Mouse (Mus musculus) ES-Bruce4 (cell line): ENCODE results near the gene Slc2a3. TPM values are rescaled to one million over a fixed set of nuclear protein-coding genes. Genes with fewer than 3 reads are reported as not detected.

Source experiments
- H3K27ac ChIP-seq: 2 replicates; pipeline ENCODE4 v1.5.1; 2012; ENCODE audit warnings: low read length, inconsistent platforms; ENCODE audit not compliant: insufficient read depth
- H3K27me3 ChIP-seq: 2 replicates; pipeline ENCODE4 v1.6.1; 2012; ENCODE audit warnings: mild to moderate bottlenecking, low read length, inconsistent platforms; ENCODE audit not compliant: control insufficient read depth, poor library complexity, insufficient read depth, severe bottlenecking
- H3K36me3 ChIP-seq: 2 replicates; pipeline ENCODE4 v1.6.1; 2012; ENCODE audit warnings: inconsistent platforms, mild to moderate bottlenecking, low read length, moderate library complexity; ENCODE audit not compliant: control insufficient read depth, poor library complexity, insufficient read depth, severe bottlenecking
- H3K4me1 ChIP-seq: one replicate; pipeline ENCODE4 v1.8.1; 2011; ENCODE audit warnings: low read length; ENCODE audit not compliant: control insufficient read depth, insufficient read depth
- H3K4me3 ChIP-seq: 2 replicates; pipeline ENCODE4 v1.5.1; 2011; ENCODE audit warnings: low read depth, mild to moderate bottlenecking, low read length
- H3K9ac ChIP-seq: 2 replicates; pipeline ENCODE4 v1.6.1; 2012; ENCODE audit warnings: low read depth, mild to moderate bottlenecking, inconsistent platforms; ENCODE audit not compliant: poor library complexity, severe bottlenecking
- H3K9me3 ChIP-seq: replicated peaks from 2 replicates; pipeline ENCODE4 v1.6.1; 2012; ENCODE audit warnings: mild to moderate bottlenecking, low read length, inconsistent platforms; ENCODE audit not compliant: control insufficient read depth, poor library complexity, insufficient read depth, severe bottlenecking
- CTCF ChIP-seq: IDR thresholded peaks from one replicate; pipeline ENCODE4 v1.8.1; 2011; ENCODE audit warnings: low read depth, low read length
- EP300 ChIP-seq: IDR thresholded peaks from 2 replicates; pipeline ENCODE4 v1.6.1; 2011; ENCODE audit warnings: low read depth, low read length; ENCODE audit not compliant: insufficient read depth
- POLR2A ChIP-seq: IDR thresholded peaks from one replicate; pipeline ENCODE4 v1.8.1; 2011; ENCODE audit warnings: low read length; ENCODE audit not compliant: insufficient read depth
- polyA plus RNA-seq: library from polyadenylated mRNA; stranded (reverse); fragments of >200 nt; gene quantifications from 2 replicates; pipeline ENCODE4 v1.2.4, GENCODE M21; 2011; ENCODE audit warnings: low read depth; ENCODE audit not compliant: missing spikeins, insufficient read depth, insufficient read length

Gene Slc2a3
- polyA plus RNA-seq, 1 experiment = 1,686 TPM

- peak overlapping the region; percentile 52; the same call in 1 of the 2 replicates for H3K27ac ChIP-seq
- no peaks in the 10 kb centered on the region for H3K27me3 ChIP-seq
- no peak for TF ChIP-seq CTCF
- no peak for TF ChIP-seq POLR2A
- no peak for TF ChIP-seq EP300
- H3K4me1 ChIP-seq = peaks cover 6% of the 10 kb centered on the region
- H3K9ac ChIP-seq = 0 out of 2 replicates have a peak overlapping the region, but pooled peaks have one; percentile 18
- H3K4me3 ChIP-seq = no peak overlapping the region
- H3K36me3 ChIP-seq = no peaks in the 10 kb centered on the region
- H3K9me3 ChIP-seq = no peaks in the 10 kb centered on the region
Measured at GRCm38 (mm10) chr6:122690082-122690481, 111.4 kb downstream of the Slc2a3 start.

- Histone ChIP-seq H3K9me3 (no peaks in the 10 kb centered on the region), H3K27me3 (no peaks in the 10 kb centered on the region), H3K9ac (no peak overlapping the region), H3K4me3 (no peak overlapping the region), H3K4me1 (peaks cover 6% of the 10 kb centered on the region), H3K36me3 (no peaks in the 10 kb centered on the region), H3K27ac (peak overlapping the region; percentile 44; the same call in 1 of the 2 replicates)
- TF ChIP-seq CTCF = no peak
- no peak for TF ChIP-seq POLR2A
- TF ChIP-seq EP300 = no peak
Measured at GRCm38 (mm10) chr6:122689411-122690055, 111.9 kb downstream of the Slc2a3 start.

GRCm38 (mm10) chr6:122686709-122687108 lies 114.7 kb downstream of the Slc2a3 start:
- H3K27me3 ChIP-seq = no peaks in the 10 kb centered on the region
- TF ChIP-seq POLR2A (no peak), CTCF (no peak), EP300 (no peak)
- H3K9ac ChIP-seq = no peak overlapping the region
- no peak overlapping the region for H3K27ac ChIP-seq
- no peaks in the 10 kb centered on the region for H3K9me3 ChIP-seq
- no peaks in the 10 kb centered on the region for H3K36me3 ChIP-seq
- peaks cover 6% of the 10 kb centered on the region for H3K4me1 ChIP-seq
- peak overlapping the region; percentile 8; the same call in 1 of the 2 replicates for H3K4me3 ChIP-seq

- Histone ChIP-seq H3K27ac (no peak overlapping the region), H3K9ac (no peak overlapping the region), H3K27me3 (no peaks in the 10 kb centered on the region), H3K4me1 (peaks cover 5% of the 10 kb centered on the region), H3K4me3 (no peak overlapping the region), H3K9me3 (no peaks in the 10 kb centered on the region), H3K36me3 (no peaks in the 10 kb centered on the region)
- TF ChIP-seq POLR2A = no peak
- no peak for TF ChIP-seq EP300
- no peak for TF ChIP-seq CTCF
Measured at GRCm38 (mm10) chr6:122682646-122683045, 118.8 kb downstream of the Slc2a3 start.

Other genes with a start within 250 kb of the Slc2a3 start
- gene Aicda, start 247.8 kb downstream of the Slc2a3 start, polyA plus RNA-seq = 0.55 TPM in 1 of 2 replicates, not detected in the other
- gene Apobec1, start 199.2 kb downstream of the Slc2a3 start, polyA plus RNA-seq = 7.9 and 9.7 TPM in 2 replicates
- gene Gdf3, start 191.6 kb downstream of the Slc2a3 start, polyA plus RNA-seq = 34.8 and 37.0 TPM in 2 replicates
- 203 and 217 TPM in 2 replicates for gene Dppa3, start 175.2 kb downstream of the Slc2a3 start, polyA plus RNA-seq
- 610 and 613 TPM in 2 replicates for gene Nanog, start 94.2 kb downstream of the Slc2a3 start, polyA plus RNA-seq
- 10.9 and 11.6 TPM in 2 replicates for gene Foxj2, start 18.3 kb upstream of the Slc2a3 start, polyA plus RNA-seq
- gene C3ar1, start 54.5 kb upstream of the Slc2a3 start, polyA plus RNA-seq = 0.15 TPM in 1 of 2 replicates, not detected in the other
- gene Necap1, start 72.8 kb upstream of the Slc2a3 start, polyA plus RNA-seq = 63.8 and 66.1 TPM in 2 replicates
- not detected in 2 replicates for gene Clec4a1, start 120.2 kb upstream of the Slc2a3 start, polyA plus RNA-seq
- gene Clec4a3, start 150.9 kb upstream of the Slc2a3 start, polyA plus RNA-seq = not detected in 2 replicates
- not detected in 2 replicates for gene Clec4a4, start 188.7 kb upstream of the Slc2a3 start, polyA plus RNA-seq
- gene Clec4b1, start 248.3 kb upstream of the Slc2a3 start, polyA plus RNA-seq = not detected in 2 replicates